Mouse (Mus musculus) kidney, adult 9 months (tissue): Measurements from ENCODE around the gene Ang.

Source experiments
- DNase-seq: peaks from one replicate; pipeline ENCODE4 v3.0.0; 2022

The Ang gene

GRCm38 (mm10) chr14:51130315-51130940 lies 39.5 kb downstream of the Ang start:
- no peak for DNase-seq

DNA sequence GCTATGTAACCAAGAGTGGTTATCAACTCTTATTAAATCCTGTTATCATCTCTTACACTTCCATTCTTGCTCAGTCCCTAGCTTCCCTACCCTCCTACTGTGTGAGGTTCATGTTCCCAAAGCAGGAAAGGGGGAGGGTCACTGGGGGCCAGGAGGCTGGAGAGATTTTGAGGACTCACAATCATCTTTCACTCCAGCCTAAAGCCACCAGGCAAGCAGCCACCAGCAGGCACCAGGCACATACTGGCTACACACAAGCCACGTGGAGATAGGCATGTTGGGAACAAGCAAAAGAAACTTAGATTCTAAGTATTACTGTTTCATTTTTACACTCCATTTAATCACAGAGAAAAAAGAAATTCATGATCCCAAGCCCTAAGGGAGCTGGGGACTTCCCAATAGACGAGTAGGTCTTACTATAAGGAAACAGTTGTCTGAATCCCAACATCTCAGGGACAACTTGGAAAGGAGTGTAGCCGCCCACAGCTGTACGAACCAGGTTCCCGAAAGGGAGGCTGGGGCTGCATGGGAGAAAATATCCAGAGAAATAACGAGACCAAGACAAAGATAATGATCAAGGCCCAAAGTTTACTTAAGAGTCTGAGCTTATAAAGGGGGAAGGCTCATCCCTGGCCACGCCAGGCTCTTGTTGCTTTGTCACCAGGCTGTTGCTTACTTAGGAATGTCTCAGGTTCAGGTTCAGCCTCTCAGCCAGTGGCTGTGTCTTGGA lies 40.3 kb downstream of the Ang start:
- no peak for DNase-seq

- DNase-seq, result no peak
Observed at GRCm38 (mm10) chr14:51132372-51132771, 41.4 kb downstream of the Ang start.

- DNase-seq, result no peak
Observed at GRCm38 (mm10) chr14:51140342-51140741, 49.4 kb downstream of the Ang start.

GRCm38 (mm10) chr14:51142119-51142518 lies 51.2 kb downstream of the Ang start:
- DNase-seq, result no peak

GRCm38 (mm10) chr14:51142568-51142967 lies 51.6 kb downstream of the Ang start:
- DNase-seq, result no peak

DNA sequence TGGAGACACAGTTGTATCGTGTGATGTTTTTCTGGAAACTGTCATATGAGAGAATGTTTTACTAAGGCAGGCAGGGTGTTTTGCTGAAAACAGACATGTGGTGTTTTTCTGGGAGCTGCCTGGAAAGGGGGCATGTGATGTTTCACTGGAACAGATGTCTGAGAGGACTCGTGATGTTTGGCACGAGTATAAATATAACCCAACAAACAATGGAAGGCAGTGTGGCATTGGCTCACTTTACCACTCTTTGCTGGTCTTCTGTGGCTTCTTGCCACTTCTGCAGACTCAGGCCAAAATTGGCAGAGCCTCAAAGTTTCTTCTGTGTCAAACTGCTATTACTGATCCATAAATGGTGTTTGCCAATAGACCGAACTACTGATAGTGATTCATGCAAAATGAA lies 52.3 kb downstream of the Ang start:
- DNase-seq, result no peak

GRCm38 (mm10) chr14:51143937-51144336 lies 53.0 kb downstream of the Ang start:
- no peak for DNase-seq

DNA sequence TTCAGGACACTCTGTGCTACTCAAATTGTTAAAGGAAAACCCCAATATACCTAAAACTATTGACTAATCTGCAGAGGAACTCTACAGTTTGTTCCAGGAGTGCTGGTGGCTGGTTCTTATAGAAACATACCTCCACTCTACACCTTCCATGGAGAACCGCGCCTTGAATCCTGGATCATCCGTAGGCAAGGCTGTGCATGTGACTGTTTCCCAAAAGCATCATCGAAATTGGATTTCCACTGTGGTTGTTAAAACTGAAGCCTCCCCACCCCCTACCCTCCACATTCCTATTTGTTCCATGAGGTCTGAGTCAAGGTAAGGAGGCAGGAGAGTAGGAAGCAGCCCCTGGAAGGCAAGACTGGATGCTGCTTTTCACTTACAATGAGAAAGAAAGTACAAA lies 53.5 kb downstream of the Ang start:
- DNase-seq, result no peak

DNA sequence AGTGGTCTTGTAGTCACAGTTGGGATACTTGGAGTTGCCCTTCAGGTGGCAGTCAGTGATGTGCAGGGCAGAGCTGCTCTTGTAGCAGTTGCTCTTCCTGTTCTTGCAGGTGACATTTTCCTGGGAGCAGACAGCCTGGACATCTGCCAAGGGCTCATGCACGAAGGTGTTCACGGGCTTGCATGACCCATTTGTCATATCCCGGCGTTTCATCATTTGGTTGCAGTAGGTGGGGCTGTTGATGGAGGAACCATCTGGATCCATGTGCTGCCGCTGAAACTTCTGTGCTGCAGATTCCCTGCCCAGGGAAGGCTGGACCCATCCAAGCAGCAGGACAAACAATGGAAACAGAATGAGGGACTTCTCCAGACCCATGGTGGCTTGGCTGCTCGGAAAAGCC lies 54.6 kb downstream of the Ang start:
- DNase-seq, result no peak

GRCm38 (mm10) chr14:51146685-51147084 lies 55.7 kb downstream of the Ang start, which contains the start of gene Rnase1:
TSS of gene Rnase1 (minus strand) at chr14:51146785.
- DNase-seq, result no peak

- no peak for DNase-seq
Observed at GRCm38 (mm10) chr14:51148006-51148405, 57.1 kb downstream of the Ang start.

DNA sequence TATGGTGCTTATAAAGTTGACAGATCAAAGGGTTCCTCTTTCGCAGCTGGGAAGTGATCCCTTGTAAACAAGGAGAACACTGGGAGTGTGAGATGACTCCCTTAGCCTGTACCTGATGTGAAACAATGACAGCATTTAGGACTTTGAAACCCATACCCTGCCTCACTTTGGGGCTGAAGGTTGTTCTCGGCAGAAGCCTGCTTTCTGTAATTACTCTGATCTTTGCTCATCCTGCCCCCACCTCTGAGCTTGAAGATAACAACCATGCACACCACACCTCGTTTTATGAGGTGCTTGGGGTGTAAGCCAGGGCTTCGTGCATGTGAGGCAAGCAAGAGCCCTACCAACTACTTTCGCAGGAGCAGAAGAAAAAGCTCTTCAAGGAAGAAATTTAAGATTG lies 58.2 kb downstream of the Ang start:
- no peak for DNase-seq

DNA sequence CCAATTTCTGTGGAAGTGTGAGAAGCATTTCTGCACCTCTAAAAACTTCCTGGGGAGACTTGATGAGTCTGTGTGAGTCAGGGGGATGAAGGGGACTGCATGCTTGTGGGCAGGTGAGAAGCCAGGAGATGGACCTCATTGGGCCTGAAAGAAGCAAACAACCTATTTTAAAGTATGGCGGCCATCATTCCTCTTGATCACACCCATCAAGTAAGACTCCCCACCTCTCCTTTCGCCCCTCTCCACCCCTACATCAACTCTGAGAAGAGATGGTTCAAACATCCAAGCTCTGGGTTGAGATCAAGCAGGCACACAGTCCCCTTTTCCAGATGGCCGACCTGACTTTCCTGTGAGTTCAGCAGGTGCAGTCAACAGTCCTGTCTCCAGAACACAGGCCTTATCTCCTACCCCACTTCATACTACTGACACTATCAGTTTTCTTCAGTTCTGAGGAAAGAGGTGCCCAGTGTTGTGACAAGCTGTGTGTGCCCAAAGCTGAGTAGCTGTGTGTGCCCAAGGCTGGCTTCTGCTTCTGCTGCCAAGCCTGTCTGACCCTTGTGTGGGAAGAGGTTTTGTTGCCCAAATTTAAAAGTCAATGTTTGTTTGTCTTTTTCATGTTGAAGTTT lies 59.4 kb downstream of the Ang start:
- no peak for DNase-seq
